Mouse (Mus musculus) stomach, embryonic 16.5 days (tissue): ENCODE results near the gene Hmgn1. TPM values are rescaled to one million over a fixed set of nuclear protein-coding genes. Genes with fewer than 3 reads are reported as not detected.
"Not testable (repeated sequence)": the region's sequence is repeated elsewhere in the genome, so short reads cannot be mapped to it uniquely, and the experiment has no call there.

Source experiments
- ATAC-seq: fragments of 200-750 bp; cut with Nextera tagmentation; 2 replicates; pipeline ENCODE4 v1.8.0; 2017; ENCODE audit warnings: moderate number of reproducible peaks, moderate TSS enrichment; ENCODE audit not compliant: insufficient read depth, low FRiP score
- H3K27ac ChIP-seq: fragments of 300-500 bp; sonication (generic); 2 replicates; pipeline ENCODE4 v1.5.1; 2014; ENCODE audit warnings: low read length
- H3K27me3 ChIP-seq: fragments of 300-500 bp; sonication (generic); 2 replicates; pipeline ENCODE4 v1.6.1; 2014; ENCODE audit warnings: low read length, control low read depth, mixed read lengths; ENCODE audit not compliant: control insufficient read depth, insufficient read depth
- H3K36me3 ChIP-seq: fragments of 300-500 bp; sonication (generic); 2 replicates; pipeline ENCODE4 v1.6.1; 2014; ENCODE audit warnings: low read length; ENCODE audit not compliant: control insufficient read depth, insufficient read depth
- H3K4me1 ChIP-seq: fragments of 300-500 bp; sonication (generic); 2 replicates; pipeline ENCODE4 v1.6.1; 2014; ENCODE audit warnings: low read length, control low read depth, mixed read lengths; ENCODE audit not compliant: control insufficient read depth, insufficient read depth
- H3K4me2 ChIP-seq: fragments of 300-500 bp; sonication (generic); 2 replicates; pipeline ENCODE4 v1.6.1; 2014; ENCODE audit warnings: low read depth, low read length, mixed read lengths
- H3K4me3 ChIP-seq: fragments of 300-500 bp; sonication (generic); replicated peaks from 2 replicates; pipeline ENCODE4 v1.5.1; 2014; ENCODE audit warnings: mild to moderate bottlenecking, low read length
- H3K9ac ChIP-seq: fragments of 300-500 bp; sonication (generic); 2 replicates; pipeline ENCODE4 v1.6.1; 2014; ENCODE audit warnings: low read length
- H3K9me3 ChIP-seq: fragments of 300-500 bp; sonication (generic); replicated peaks from 2 replicates; pipeline ENCODE4 v1.6.1; 2016; ENCODE audit warnings: low read length, control low read depth; ENCODE audit not compliant: control insufficient read depth
- WGBS: fragments of 180-500 bp; shearing (Covaris S2); extraction: QIAGEN DNeasy Blood & Tissue Kit; methylation state at CpG from one replicate; pipeline ENCODE4 v1.1.7; 2014; 5-methylcytosine and 5-hydroxymethylcytosine counted together
- polyA plus RNA-seq: library from polyadenylated mRNA; unstranded; fragments of >200 nt; fragmentation: Nextera tagmentation; extraction: Ambion mirVana; gene quantifications from 2 replicates; pipeline ENCODE4 v1.2.1, GENCODE M21; 2015

Hmgn1 gene
- polyA plus RNA-seq, 1 experiment from 2014 or later = 562 TPM

- Histone ChIP-seq H3K27ac (peak within 1 kb of the TSS; percentile 40), H3K36me3 (no peaks in the 10 kb centered on the region), H3K4me2 (peak within 1 kb of the TSS; percentile 51), H3K4me3 (peak within 1 kb of the TSS; percentile 64), H3K9me3 (0 out of 2 replicates have a peak, but pooled peaks cover 7% of the 10 kb centered on the region), H3K4me1 (peaks cover 14% of the 10 kb centered on the region; the same call in 1 of the 2 replicates), H3K9ac (peak within 1 kb of the TSS; percentile 75), H3K27me3 (no peaks in the 10 kb centered on the region)
- under 1% methylated on average over 68 of the region's 68 CpGs for WGBS
- ATAC-seq = peak; percentile 95
Measured at GRCm38 (mm10) chr16:96145110-96145800, 17.7 kb upstream of the Hmgn1 start, which contains the start of gene Wrb. Wrb (plus strand) TSS chr16:96145407.

GRCm38 (mm10) chr16:96144748-96145109, 17.2 kb upstream of the Hmgn1 start:
- not testable (repeated sequence) for H3K27me3 ChIP-seq, H3K27ac ChIP-seq, H3K36me3 ChIP-seq, H3K9me3 ChIP-seq, H3K9ac ChIP-seq
- Histone ChIP-seq H3K4me1 (peaks cover 12% of the 10 kb centered on the region; the same call in 1 of the 2 replicates), H3K4me3 (peak overlapping the region; percentile 64; the same call in 1 of the 2 replicates), H3K4me2 (peak overlapping the region; percentile 32; the same call in 1 of the 2 replicates)
- ATAC-seq = peak; percentile 12
- WGBS = 28% methylated on average over 6 of the region's 6 CpGs

- Histone ChIP-seq H3K4me3 (peak overlapping the region; percentile 77), H3K4me1 (peaks cover 14% of the 10 kb centered on the region), H3K27me3 (no peaks in the 10 kb centered on the region), H3K27ac (peak overlapping the region; percentile 97), H3K4me2 (peak overlapping the region; percentile 88), H3K36me3 (peaks cover 14% of the 10 kb centered on the region), H3K9ac (peak overlapping the region; percentile 92), H3K9me3 (no peaks in the 10 kb centered on the region)
- 6% methylated on average over 9 of the region's 9 CpGs for WGBS
- ATAC-seq = no peak
Measured at GRCm38 (mm10) chr16:96128466-96128865, 937 bp upstream of the Hmgn1 start.

GRCm38 (mm10) chr16:96127288-96127656, 257 bp downstream of the Hmgn1 start:
- ATAC-seq = peak; percentile 55
- peak overlapping the region; percentile 92 for H3K9ac ChIP-seq
- peak overlapping the region; percentile 77 for H3K4me3 ChIP-seq
- no peaks in the 10 kb centered on the region for H3K27me3 ChIP-seq
- H3K4me2 ChIP-seq = peak overlapping the region; percentile 88
- peak overlapping the region; percentile 97 for H3K27ac ChIP-seq
- under 1% methylated on average over 52 of the region's 52 CpGs for WGBS
- peaks cover 14% of the 10 kb centered on the region for H3K4me1 ChIP-seq
- H3K36me3 ChIP-seq = peaks cover 19% of the 10 kb centered on the region
- H3K9me3 ChIP-seq = no peaks in the 10 kb centered on the region

GRCm38 (mm10) chr16:96126684-96127171, 801 bp downstream of the Hmgn1 start:
- 1% methylated on average over 19 of the region's 19 CpGs for WGBS
- Histone ChIP-seq H3K9ac (peak overlapping the region; percentile 92), H3K4me1 (peaks cover 14% of the 10 kb centered on the region), H3K9me3 (no peaks in the 10 kb centered on the region), H3K4me2 (peak overlapping the region; percentile 88), H3K4me3 (peak overlapping the region; percentile 77), H3K27me3 (no peaks in the 10 kb centered on the region), H3K27ac (peak overlapping the region; percentile 97), H3K36me3 (peaks cover 19% of the 10 kb centered on the region)
- ATAC-seq = no peak

- ATAC-seq = no peak
Measured at GRCm38 (mm10) chr16:96120022-96120623, 7.4 kb downstream of the Hmgn1 start.

GRCm38 (mm10) chr16:96114729-96115128, 12.8 kb downstream of the Hmgn1 start:
- H3K27me3 ChIP-seq = no peaks in the 10 kb centered on the region

More at GRCm38 (mm10) chr16:96120022-96120623, 7.4 kb downstream of the Hmgn1 start:
- H3K36me3 ChIP-seq = peaks cover 19% of the 10 kb centered on the region
- no peaks in the 10 kb centered on the region for H3K9me3 ChIP-seq
- no peak overlapping the region for H3K27ac ChIP-seq
- no peak overlapping the region for H3K4me3 ChIP-seq
- no peaks in the 10 kb centered on the region for H3K27me3 ChIP-seq
- 54% methylated on average over 4 of the region's 4 CpGs for WGBS
- H3K4me1 ChIP-seq = no peaks in the 10 kb centered on the region
- H3K4me2 ChIP-seq = no peak overlapping the region
- no peak overlapping the region for H3K9ac ChIP-seq

GRCm38 (mm10) chr16:96112769-96113168, 14.8 kb downstream of the Hmgn1 start:
- no peaks in the 10 kb centered on the region for H3K27me3 ChIP-seq
- H3K4me3 ChIP-seq = no peak overlapping the region
- H3K36me3 ChIP-seq = no peaks in the 10 kb centered on the region
- no peaks in the 10 kb centered on the region for H3K9me3 ChIP-seq
- no peak overlapping the region for H3K9ac ChIP-seq
- 61% methylated on average over 2 of the region's 2 CpGs for WGBS
- H3K27ac ChIP-seq = no peak overlapping the region
- H3K4me2 ChIP-seq = no peak overlapping the region
- no peak for ATAC-seq
- no peaks in the 10 kb centered on the region for H3K4me1 ChIP-seq

More at GRCm38 (mm10) chr16:96114729-96115128, 12.8 kb downstream of the Hmgn1 start:
- 60% methylated on average over 4 of the region's 4 CpGs for WGBS
- no peaks in the 10 kb centered on the region for H3K4me1 ChIP-seq
- ATAC-seq = no peak
- H3K4me3 ChIP-seq = no peak overlapping the region
- H3K4me2 ChIP-seq = no peak overlapping the region
- no peaks in the 10 kb centered on the region for H3K9me3 ChIP-seq
- H3K9ac ChIP-seq = no peak overlapping the region
- H3K36me3 ChIP-seq = no peaks in the 10 kb centered on the region
- no peak overlapping the region for H3K27ac ChIP-seq

- Histone ChIP-seq H3K4me1 (no peaks in the 10 kb centered on the region), H3K27ac (no peak overlapping the region), H3K9me3 (no peaks in the 10 kb centered on the region), H3K27me3 (no peaks in the 10 kb centered on the region), H3K36me3 (no peaks in the 10 kb centered on the region), H3K4me3 (no peak overlapping the region), H3K4me2 (no peak overlapping the region), H3K9ac (no peak overlapping the region)
- 77% methylated on average over 5 of the region's 5 CpGs for WGBS
- ATAC-seq = no peak
Measured at GRCm38 (mm10) chr16:96110655-96111345, 16.7 kb downstream of the Hmgn1 start.
